ENCODE assay signal across 8 mouse cellular contexts in genomic region chr7:66841165-66841564, GRCm38 (mm10). TPM values are rescaled to one million over a fixed set of nuclear protein-coding genes. Genes with fewer than 3 reads are reported as not detected.
DNase-seq lines count a peak whose midpoint lies in the region; ATAC-seq and TF ChIP-seq lines count a peak whose summit lies in the region.

No protein-coding gene starts in this region.

- peak overlapping the region; percentile 99 for H3K4me2 ChIP-seq in lung, postnatal 0 days (replicated peaks; ENCODE audit: low read depth, low read length)
- H3K4me2 ChIP-seq in hindbrain, postnatal 0 days (ENCODE audit: low read depth, low read length): peak overlapping the region; percentile 96
- peak overlapping the region; percentile 97 for H3K4me2 ChIP-seq in stomach, embryonic 15.5 days
- H3K4me2 ChIP-seq in kidney, embryonic 16.5 days (replicated peaks; ENCODE audit: low read depth, low read length): no peak overlapping the region; the same call in 1 of the 2 replicates

- H3K4me1 ChIP-seq in lung, postnatal 0 days (ENCODE audit: insufficient read depth, low read depth, low read length): peaks cover 18% of the 10 kb centered on the region; the same call in 1 of the 2 replicates
- H3K4me1 ChIP-seq in hindbrain, postnatal 0 days (ENCODE audit: insufficient read depth, low read length): peaks cover 6% of the 10 kb centered on the region; the same call in 1 of the 2 replicates
- H3K4me1 ChIP-seq in stomach, embryonic 15.5 days: peaks cover 26% of the 10 kb centered on the region
- peaks cover 5% of the 10 kb centered on the region; the same call in 1 of the 2 replicates for H3K4me1 ChIP-seq in kidney, embryonic 16.5 days (ENCODE audit: insufficient read depth, low read length)

- H3K4me3 ChIP-seq in lung, postnatal 0 days (ENCODE audit: low read depth, low read length): peak overlapping the region; percentile 60; the same call in 1 of the 2 replicates
- H3K4me3 ChIP-seq in hindbrain, postnatal 0 days (ENCODE audit: low read length): peak overlapping the region; percentile 56
- H3K4me3 ChIP-seq in stomach, embryonic 15.5 days (replicated peaks): peak overlapping the region; percentile 56; the same call in 1 of the 2 replicates
- H3K4me3 ChIP-seq in kidney, embryonic 16.5 days (ENCODE audit: low read length): no peak overlapping the region

- no peaks in the 10 kb centered on the region for H3K9me3 ChIP-seq in lung, postnatal 0 days (ENCODE audit: low read length)
- no peaks in the 10 kb centered on the region for H3K9me3 ChIP-seq in hindbrain, postnatal 0 days (ENCODE audit: low read length)
- H3K9me3 ChIP-seq in stomach, embryonic 15.5 days: no peaks in the 10 kb centered on the region
- H3K9me3 ChIP-seq in kidney, embryonic 16.5 days (ENCODE audit: low read length): no peaks in the 10 kb centered on the region

- 59% methylated on average over 7 of the region's 7 CpGs for WGBS in lung, postnatal 0 days
- 58% methylated on average over 7 of the region's 7 CpGs for WGBS in hindbrain, postnatal 0 days
- WGBS in stomach, embryonic 15.5 days: 80% methylated on average over 7 of the region's 7 CpGs
- WGBS in kidney, embryonic 16.5 days: 81% methylated on average over 7 of the region's 7 CpGs

- H3K27me3 ChIP-seq in lung, postnatal 0 days (replicated peaks; ENCODE audit: insufficient read depth, low read length): no peaks in the 10 kb centered on the region
- no peaks in the 10 kb centered on the region for H3K27me3 ChIP-seq in hindbrain, postnatal 0 days (ENCODE audit: insufficient read depth, low read length)
- no peaks in the 10 kb centered on the region for H3K27me3 ChIP-seq in stomach, embryonic 15.5 days (replicated peaks)
- peaks cover 11% of the 10 kb centered on the region; the same call in 1 of the 2 replicates for H3K27me3 ChIP-seq in kidney, embryonic 16.5 days (ENCODE audit: insufficient read depth, low read length)

- no peak for TF ChIP-seq EP300 in lung, postnatal 0 days (IDR thresholded peaks at IDR 0.05)

- DNase-seq in cerebellum, adult 11 months: peak; percentile 9
- DNase-seq in cerebellum, adult 8-10 months: no peak
- no peak for DNase-seq in lung, postnatal 0 days (ENCODE audit: low spot score)
- DNase-seq in lung, postnatal 36 days: no peak
- DNase-seq in hindbrain, postnatal 0 days (ENCODE audit: low spot score): peak; percentile 32
- DNase-seq in urinary bladder, postnatal 25 days (ENCODE audit: low spot score): no peak

- H3K27ac ChIP-seq in lung, postnatal 0 days (ENCODE audit: low read length): no peak overlapping the region
- no peak overlapping the region for H3K27ac ChIP-seq in hindbrain, postnatal 0 days
- no peak overlapping the region for H3K27ac ChIP-seq in stomach, embryonic 15.5 days
- H3K27ac ChIP-seq in kidney, embryonic 16.5 days (ENCODE audit: low read length): no peak overlapping the region

- no peaks in the 10 kb centered on the region for H3K36me3 ChIP-seq in lung, postnatal 0 days (ENCODE audit: insufficient read depth, low read length)
- H3K36me3 ChIP-seq in hindbrain, postnatal 0 days (ENCODE audit: insufficient read depth, low read length): no peaks in the 10 kb centered on the region
- no peaks in the 10 kb centered on the region for H3K36me3 ChIP-seq in stomach, embryonic 15.5 days
- no peaks in the 10 kb centered on the region for H3K36me3 ChIP-seq in kidney, embryonic 16.5 days (ENCODE audit: insufficient read depth, low read length)

- no peak overlapping the region for H3K9ac ChIP-seq in lung, postnatal 0 days (replicated peaks; ENCODE audit: low read depth)
- no peak overlapping the region for H3K9ac ChIP-seq in hindbrain, postnatal 0 days (replicated peaks; ENCODE audit: low read length)
- H3K9ac ChIP-seq in stomach, embryonic 15.5 days: no peak overlapping the region
- H3K9ac ChIP-seq in kidney, embryonic 16.5 days (replicated peaks; ENCODE audit: low read length): no peak overlapping the region

- ATAC-seq in lung, postnatal 0 days: no peak
- no peak for ATAC-seq in hindbrain, postnatal 0 days
- ATAC-seq in stomach, embryonic 15.5 days (ENCODE audit: insufficient read depth, low FRiP score, low read depth): no peak
- ATAC-seq in kidney, embryonic 16.5 days (ENCODE audit: low FRiP score, low TSS enrichment): no peak

- no peak for TF ChIP-seq CTCF in lung, postnatal 0 days (IDR thresholded peaks at IDR 0.05)
- TF ChIP-seq CTCF in hindbrain, postnatal 0 days (IDR thresholded peaks at IDR 0.05; ENCODE audit: low read depth): no peak

RNA-seq across cellular contexts. Expression of gene Adamts17, which starts 1.6 kb away (rescaled TPM):
- polyA plus RNA-seq in lung, postnatal 0 days (2015; fragmentation: Nextera tagmentation; extraction: Ambion mirVana): 14.1 and 14.5 TPM in 2 replicates
- 14.8 and 16.1 TPM in 2 replicates for total RNA-seq in hindbrain, postnatal 0 days (2014; rRNA removed)
- polyA plus RNA-seq in hindbrain, postnatal 0 days (2015; fragmentation: Nextera tagmentation; extraction: Ambion mirVana): 3.6 and 3.9 TPM in 2 replicates
- 5.2 and 5.6 TPM in 2 replicates for polyA plus RNA-seq in stomach, embryonic 15.5 days (2015; fragmentation: Nextera tagmentation; extraction: Ambion mirVana)
- 3.6 and 4.7 TPM in 2 replicates for polyA plus RNA-seq in kidney, embryonic 16.5 days (2015; fragmentation: Nextera tagmentation; extraction: Ambion mirVana)

Comparison
In these comparisons a context has a peak if more than half of its experiments do, and no peak if none do; other contexts are left out.
1. DNase-seq: peak in cerebellum, adult 11 months (single experiment) and hindbrain, postnatal 0 days (single experiment); none in cerebellum, adult 8-10 months (single experiment), lung, postnatal 0 days (single experiment), lung, postnatal 36 days (single experiment) and urinary bladder, postnatal 25 days (single experiment).